Mouse (Mus musculus) T-cell, adult 2 months (primary cell): ENCODE measurements around the gene C1qtnf4.

Experiments used
- DNase-seq: peaks from one replicate; pipeline ENCODE4 v3.0.0; 2022; ENCODE audit warnings: low spot score

C1qtnf4 gene

GRCm38 (mm10) chr2:90932273-90932672 lies 46.6 kb downstream of the C1qtnf4 start:
- DNase-seq = no peak

DNA sequence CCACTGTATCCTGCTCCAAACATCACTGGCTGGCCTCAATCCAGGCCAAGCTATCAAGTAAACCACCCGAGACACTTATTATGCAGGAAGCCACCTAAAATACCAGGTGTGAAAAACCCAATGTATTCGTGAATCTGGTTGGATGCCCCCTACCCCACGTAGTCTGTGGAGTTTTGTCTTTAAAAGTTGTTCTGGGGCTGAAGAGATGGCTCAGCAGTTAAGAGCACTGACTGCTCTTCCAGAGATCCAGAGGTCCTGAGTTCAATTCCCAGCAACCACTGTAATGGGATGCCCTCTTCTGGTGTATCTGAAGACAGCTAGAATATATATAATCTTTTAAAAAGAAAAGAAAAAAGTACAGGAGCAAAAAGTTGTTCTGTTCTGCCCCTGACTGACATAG lies 52.7 kb downstream of the C1qtnf4 start:
- no peak for DNase-seq

GRCm38 (mm10) chr2:90939750-90940149 lies 54.1 kb downstream of the C1qtnf4 start:
- no peak for DNase-seq
